Mouse (Mus musculus): Measurements from ENCODE around the gene Elf1. TPM values are rescaled to one million over a fixed set of nuclear protein-coding genes. Genes with fewer than 3 reads are reported as not detected.

The Elf1 gene
- polyA plus RNA-seq, 1 experiment from 2014 or later: 18.2 TPM

- WGBS: 89% methylated on average over 6 of the region's 6 CpGs
- Histone ChIP-seq H3K4me2 (ENCODE audit: low read length) (no peak overlapping the region), H3K9me3 (replicated peaks; ENCODE audit: low read length) (no peaks in the 10 kb centered on the region)
Observed at GRCm38 (mm10) chr14:79589401-79589800, 108.4 kb downstream of the Elf1 start.

DNA sequence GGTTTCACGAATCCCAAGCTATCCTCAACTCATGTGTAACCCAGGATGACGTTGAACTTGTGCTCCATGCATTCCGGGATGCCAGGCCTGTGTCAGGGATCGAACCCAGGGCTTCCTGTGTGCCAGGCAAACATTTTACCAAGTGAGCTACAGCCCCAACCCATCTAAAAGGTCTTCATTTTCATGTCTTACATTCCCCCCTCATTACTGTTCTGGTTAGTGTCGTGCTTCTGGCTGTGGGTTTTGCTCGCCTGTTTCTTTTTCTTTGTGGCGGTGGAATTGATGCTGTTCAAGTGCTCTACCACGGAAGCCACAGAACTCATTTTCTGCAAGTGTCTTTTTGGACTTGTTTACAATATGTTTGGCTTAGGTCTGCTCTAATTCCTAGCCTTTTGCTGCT, 109.9 kb downstream of the Elf1 start:
- H3K27ac ChIP-seq: no peak overlapping the region
- no peak for ATAC-seq (replicated peaks; ENCODE audit: low FRiP score, low read depth)
- TF ChIP-seq CTCF (IDR thresholded peaks at IDR 0.05; ENCODE audit: low read depth): no peak
- no peak overlapping the region for H3K4me2 ChIP-seq (ENCODE audit: low read length)
- no peaks in the 10 kb centered on the region for H3K27me3 ChIP-seq (ENCODE audit: insufficient read depth, low read length)
- H3K36me3 ChIP-seq (ENCODE audit: insufficient read depth, low read length): 0 out of 2 replicates have a peak, but pooled peaks cover 7% of the 10 kb centered on the region
- no peak overlapping the region for H3K4me3 ChIP-seq (replicated peaks; ENCODE audit: low read depth, low read length)
- no peak overlapping the region for H3K9ac ChIP-seq (ENCODE audit: low read depth, low read length)
- 96% methylated on average over 8 of the region's 8 CpGs for WGBS
- no peak for DNase-seq (ENCODE audit: low spot score)
- H3K9me3 ChIP-seq (replicated peaks; ENCODE audit: low read length): no peaks in the 10 kb centered on the region
- peaks cover 12% of the 10 kb centered on the region; the same call in 1 of the 2 replicates for H3K4me1 ChIP-seq (replicated peaks; ENCODE audit: insufficient read depth, low read length)

More at GRCm38 (mm10) chr14:79589401-79589800, 108.4 kb downstream of the Elf1 start:
- Histone ChIP-seq H3K27me3 (ENCODE audit: insufficient read depth, low read length) (no peaks in the 10 kb centered on the region), H3K27ac (no peak overlapping the region), H3K36me3 (ENCODE audit: insufficient read depth, low read length) (no peaks in the 10 kb centered on the region), H3K4me3 (replicated peaks; ENCODE audit: low read depth, low read length) (no peak overlapping the region), H3K9ac (ENCODE audit: low read depth, low read length) (no peak overlapping the region), H3K4me1 (replicated peaks; ENCODE audit: insufficient read depth, low read length) (peaks cover 12% of the 10 kb centered on the region; the same call in 1 of the 2 replicates)
- DNase-seq (ENCODE audit: low spot score) (no peak), ATAC-seq (replicated peaks; ENCODE audit: low FRiP score, low read depth) (no peak)
- TF ChIP-seq CTCF (IDR thresholded peaks at IDR 0.05; ENCODE audit: low read depth): no peak

DNA sequence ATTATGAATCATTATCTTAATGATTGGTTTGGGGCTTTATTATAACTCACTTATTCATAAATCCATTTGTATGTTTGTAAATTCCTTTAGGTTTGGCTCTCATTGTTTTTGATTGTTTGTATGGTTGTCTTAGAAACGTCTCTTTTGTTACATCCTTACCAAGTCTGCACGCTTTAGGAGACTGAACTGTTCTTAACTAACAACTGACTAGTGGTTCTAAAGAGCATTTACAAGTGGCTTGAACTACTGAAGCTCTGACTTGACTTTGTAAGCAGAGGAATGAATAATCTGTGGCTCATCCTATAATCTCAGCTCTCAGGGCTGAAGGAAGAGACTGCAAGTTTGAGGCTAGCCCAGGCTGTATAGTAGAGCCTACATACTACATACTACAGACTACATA, 110.6 kb downstream of the Elf1 start:
- H3K4me1 ChIP-seq (replicated peaks; ENCODE audit: insufficient read depth, low read length): peaks cover 9% of the 10 kb centered on the region; the same call in 1 of the 2 replicates
- no peak for DNase-seq (ENCODE audit: low spot score)
- no peak overlapping the region for H3K27ac ChIP-seq
- no peaks in the 10 kb centered on the region for H3K27me3 ChIP-seq (ENCODE audit: insufficient read depth, low read length)
- H3K4me2 ChIP-seq (ENCODE audit: low read length): no peak overlapping the region
- no peak for TF ChIP-seq CTCF (IDR thresholded peaks at IDR 0.05; ENCODE audit: low read depth)
- ATAC-seq (replicated peaks; ENCODE audit: low FRiP score, low read depth): no peak
- H3K4me3 ChIP-seq (replicated peaks; ENCODE audit: low read depth, low read length): no peak overlapping the region
- no peaks in the 10 kb centered on the region for H3K9me3 ChIP-seq (replicated peaks; ENCODE audit: low read length)
- 89% methylated on average over 2 of the region's 2 CpGs for WGBS
- no peak overlapping the region for H3K9ac ChIP-seq (ENCODE audit: low read depth, low read length)
- H3K36me3 ChIP-seq (ENCODE audit: insufficient read depth, low read length): peaks cover 12% of the 10 kb centered on the region; the same call in 1 of the 2 replicates

- WGBS: 90% methylated on average over 5 of the region's 5 CpGs
Observed at GRCm38 (mm10) chr14:79594069-79594468, 113.1 kb downstream of the Elf1 start.

DNA sequence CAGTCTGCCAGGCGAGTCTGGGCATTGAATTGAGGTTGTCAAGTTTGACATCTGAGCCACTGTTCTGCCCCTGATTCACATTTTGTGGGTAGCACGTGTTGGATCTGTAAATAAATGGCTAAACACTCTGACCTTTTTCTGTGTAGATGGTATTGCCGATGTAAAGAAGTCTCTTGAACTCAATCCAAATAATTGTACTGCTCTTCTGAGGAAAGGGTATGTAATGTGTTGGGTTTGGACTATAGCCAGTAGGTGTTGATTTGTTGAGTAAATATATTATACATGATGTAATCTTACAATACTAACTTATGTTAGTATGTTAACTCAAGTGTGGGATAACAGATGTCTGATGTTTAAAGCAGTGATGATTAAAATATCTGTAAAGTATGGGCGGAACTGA, 115.6 kb downstream of the Elf1 start:
- WGBS: 66% methylated on average over 4 of the region's 4 CpGs

More at GRCm38 (mm10) chr14:79594069-79594468, 113.1 kb downstream of the Elf1 start:
- ATAC-seq (replicated peaks; ENCODE audit: low FRiP score, low read depth): no peak
- no peaks in the 10 kb centered on the region for H3K9me3 ChIP-seq (replicated peaks; ENCODE audit: low read length)
- no peak overlapping the region for H3K4me2 ChIP-seq (ENCODE audit: low read length)
- H3K27me3 ChIP-seq (ENCODE audit: insufficient read depth, low read length): no peaks in the 10 kb centered on the region
- H3K4me1 ChIP-seq (replicated peaks; ENCODE audit: insufficient read depth, low read length): peaks cover 2% of the 10 kb centered on the region; the same call in 1 of the 2 replicates
- H3K9ac ChIP-seq (ENCODE audit: low read depth, low read length): no peak overlapping the region
- no peak overlapping the region for H3K27ac ChIP-seq
- no peak for TF ChIP-seq CTCF (IDR thresholded peaks at IDR 0.05; ENCODE audit: low read depth)
- DNase-seq (ENCODE audit: low spot score): no peak
- H3K36me3 ChIP-seq (ENCODE audit: insufficient read depth, low read length): peaks cover 22% of the 10 kb centered on the region; the same call in 1 of the 2 replicates
- H3K4me3 ChIP-seq (replicated peaks; ENCODE audit: low read depth, low read length): no peak overlapping the region

GRCm38 (mm10) chr14:79605881-79606280, 124.9 kb downstream of the Elf1 start:
- Histone ChIP-seq H3K4me1 (replicated peaks; ENCODE audit: insufficient read depth, low read length) (no peaks in the 10 kb centered on the region), H3K9ac (ENCODE audit: low read depth, low read length) (no peak overlapping the region), H3K27me3 (ENCODE audit: insufficient read depth, low read length) (no peaks in the 10 kb centered on the region), H3K9me3 (replicated peaks; ENCODE audit: low read length) (no peaks in the 10 kb centered on the region), H3K4me3 (replicated peaks; ENCODE audit: low read depth, low read length) (no peak overlapping the region), H3K27ac (no peak overlapping the region), H3K36me3 (ENCODE audit: insufficient read depth, low read length) (peaks cover 40% of the 10 kb centered on the region), H3K4me2 (ENCODE audit: low read length) (no peak overlapping the region)
- ATAC-seq (replicated peaks; ENCODE audit: low FRiP score, low read depth) (no peak), DNase-seq (ENCODE audit: low spot score) (peak; percentile 39)
- 48% methylated on average over 2 of the region's 2 CpGs for WGBS
- no peak for TF ChIP-seq CTCF (IDR thresholded peaks at IDR 0.05; ENCODE audit: low read depth)

More for the DNA sequence above, 115.6 kb downstream of the Elf1 start:
- H3K27me3 ChIP-seq (ENCODE audit: insufficient read depth, low read length): no peaks in the 10 kb centered on the region
- no peak overlapping the region for H3K27ac ChIP-seq
- DNase-seq (ENCODE audit: low spot score) (no peak), ATAC-seq (replicated peaks; ENCODE audit: low FRiP score, low read depth) (no peak)
- H3K4me3 ChIP-seq (replicated peaks; ENCODE audit: low read depth, low read length): no peak overlapping the region
- H3K9ac ChIP-seq (ENCODE audit: low read depth, low read length): no peak overlapping the region
- H3K4me1 ChIP-seq (replicated peaks; ENCODE audit: insufficient read depth, low read length): no peaks in the 10 kb centered on the region
- H3K36me3 ChIP-seq (ENCODE audit: insufficient read depth, low read length): peaks cover 44% of the 10 kb centered on the region
- H3K4me2 ChIP-seq (ENCODE audit: low read length): no peak overlapping the region
- no peaks in the 10 kb centered on the region for H3K9me3 ChIP-seq (replicated peaks; ENCODE audit: low read length)
- TF ChIP-seq CTCF (IDR thresholded peaks at IDR 0.05; ENCODE audit: low read depth): no peak

DNA sequence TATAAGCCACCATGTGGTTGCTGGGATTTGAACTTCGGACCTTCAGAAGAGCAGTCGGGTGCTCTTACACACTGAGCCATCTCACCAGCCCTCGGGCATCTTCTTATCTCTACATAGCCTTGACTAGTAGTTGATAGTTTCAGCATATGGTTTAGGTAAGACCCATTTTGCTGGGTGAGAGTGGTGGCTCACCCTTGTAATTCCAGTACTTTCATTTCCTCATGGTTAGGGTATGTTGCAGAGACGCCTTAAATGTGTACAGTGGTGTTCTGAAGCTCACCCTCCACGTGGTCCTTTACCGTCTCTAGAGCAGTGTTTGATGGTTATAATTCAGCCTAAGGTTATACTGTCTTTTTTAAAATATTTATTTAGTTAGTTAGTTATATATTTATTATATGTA, 125.4 kb downstream of the Elf1 start:
- H3K4me1 ChIP-seq (replicated peaks; ENCODE audit: insufficient read depth, low read length): no peaks in the 10 kb centered on the region
- H3K4me3 ChIP-seq (replicated peaks; ENCODE audit: low read depth, low read length): no peak overlapping the region
- peaks cover 40% of the 10 kb centered on the region for H3K36me3 ChIP-seq (ENCODE audit: insufficient read depth, low read length)
- ATAC-seq (replicated peaks; ENCODE audit: low FRiP score, low read depth): no peak
- no peaks in the 10 kb centered on the region for H3K27me3 ChIP-seq (ENCODE audit: insufficient read depth, low read length)
- no peak for TF ChIP-seq CTCF (IDR thresholded peaks at IDR 0.05; ENCODE audit: low read depth)
- 95% methylated on average over 6 of the region's 6 CpGs for WGBS
- no peaks in the 10 kb centered on the region for H3K9me3 ChIP-seq (replicated peaks; ENCODE audit: low read length)
- DNase-seq (ENCODE audit: low spot score): no peak
- no peak overlapping the region for H3K9ac ChIP-seq (ENCODE audit: low read depth, low read length)
- H3K4me2 ChIP-seq (ENCODE audit: low read length): no peak overlapping the region
- no peak overlapping the region for H3K27ac ChIP-seq

All from kidney, postnatal 0 days (tissue).